Mouse (Mus musculus): ENCODE data around the gene Itpr2.

DNA sequence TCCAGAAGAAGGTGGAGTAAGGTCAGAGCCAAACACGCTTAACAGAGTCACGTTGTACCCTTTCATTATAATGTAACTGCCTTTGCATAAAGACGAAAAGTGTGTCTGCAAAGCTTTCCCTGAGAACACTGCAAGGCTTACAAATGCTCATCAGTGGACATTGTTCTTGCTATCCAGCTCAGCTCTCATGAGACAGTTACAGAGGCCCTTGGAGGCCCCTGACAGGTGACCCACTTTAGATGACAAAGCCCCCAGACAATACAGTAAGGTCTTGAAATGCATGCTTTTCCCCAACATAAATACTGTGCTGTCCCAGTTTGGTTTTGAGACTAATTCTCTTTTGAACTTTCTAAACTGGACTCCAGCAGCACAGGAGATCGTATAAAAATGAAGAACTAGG is 27.9 kb downstream of the Itpr2 start:
- TF ChIP-seq CTCF (IDR thresholded peaks at IDR 0.05; ENCODE audit: low read depth, low read length) (no peak), POLR2A (IDR thresholded peaks at IDR 0.05; ENCODE audit: borderline replicate concordance, low read depth, low read length) (no peak)
